Mouse (Mus musculus): Measurements from ENCODE around the gene Itgal. TPM values are rescaled to one million over a fixed set of nuclear protein-coding genes. Genes with fewer than 3 reads are reported as not detected.
A peak's percentile ranks its signal among the peaks of the same experiment; 100 is the strongest.
"Not testable (repeated sequence)": the region's sequence is repeated elsewhere in the genome, so short reads cannot be mapped to it uniquely, and the experiment has no call there.

Gene Itgal
- polyA plus RNA-seq, 2 experiments from 2014 or later = 169 to 297 TPM

DNA sequence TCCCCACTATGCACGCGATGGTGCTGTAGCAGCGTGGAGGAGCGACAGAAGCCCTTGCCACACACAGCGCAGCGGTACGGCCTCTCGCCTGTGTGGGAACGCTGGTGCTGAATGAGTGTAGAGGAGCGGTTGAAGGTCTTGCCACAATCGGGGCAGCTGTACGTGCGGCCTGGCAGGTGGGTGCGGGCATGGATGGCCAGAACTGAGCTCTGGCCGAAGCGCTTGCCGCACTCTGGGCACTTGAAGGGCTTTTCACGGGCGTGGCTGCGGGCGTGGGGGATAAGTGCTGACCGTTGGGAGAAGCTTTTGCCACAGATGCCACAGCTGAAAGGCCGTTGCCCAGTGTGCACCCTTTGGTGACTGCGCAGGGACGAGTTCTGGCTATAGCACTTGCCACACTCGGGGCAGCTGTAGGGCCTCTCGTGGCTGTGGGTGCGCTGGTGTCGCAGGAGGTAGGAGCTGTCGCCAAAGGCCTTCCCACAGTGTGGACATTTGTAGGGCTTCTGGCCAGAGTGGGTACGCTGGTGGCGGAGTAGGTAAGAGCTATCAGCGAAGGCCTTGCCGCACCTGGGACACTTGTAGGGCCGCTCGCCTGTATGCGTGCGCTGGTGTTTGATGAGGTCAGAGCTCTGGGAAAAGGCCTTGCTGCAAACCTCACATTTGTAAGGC, 47.4 kb downstream of the Itgal start:
- no peak for ATAC-seq

DNA sequence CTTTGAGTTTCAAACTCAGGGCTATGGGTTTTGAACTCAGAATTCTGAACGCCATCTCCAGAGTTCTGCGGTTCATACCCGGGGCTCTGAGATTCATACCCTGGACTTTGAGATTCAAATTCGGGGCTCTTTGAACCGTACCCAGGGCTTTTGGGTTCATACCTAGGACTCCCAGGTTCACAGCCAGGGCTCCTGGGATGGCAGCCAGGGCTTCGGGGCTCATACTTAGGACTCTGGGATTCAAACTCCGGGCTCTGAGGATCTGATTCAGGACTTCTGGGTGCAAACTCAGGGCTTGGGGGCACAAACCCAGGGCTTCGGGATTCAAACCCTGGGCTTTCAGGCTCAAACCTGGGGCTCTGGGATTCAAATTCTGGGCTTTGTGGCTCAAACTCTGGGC, 48.3 kb downstream of the Itgal start:
- ATAC-seq = no peak

DNA sequence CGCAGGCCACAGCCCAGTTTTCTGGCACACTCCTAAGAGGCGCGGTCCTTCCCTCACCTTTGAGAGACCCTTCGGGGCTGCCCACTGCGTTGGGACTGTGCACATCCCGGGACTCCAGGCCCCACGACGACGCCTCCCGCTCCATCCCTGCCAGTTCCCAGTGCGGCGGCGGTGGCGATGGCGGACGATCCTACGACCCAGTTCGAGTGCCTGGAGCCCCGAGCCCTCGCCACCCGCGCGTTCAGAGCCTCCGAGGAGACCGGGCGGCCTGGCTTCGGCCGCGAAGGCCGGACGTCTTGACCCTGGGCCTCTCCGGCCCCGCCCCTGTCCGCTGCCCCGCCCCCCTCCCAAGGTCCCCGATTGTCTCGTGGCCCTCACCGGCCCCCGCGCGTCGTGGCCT, 49.0 kb downstream of the Itgal start:
- ATAC-seq = no peak

DNA sequence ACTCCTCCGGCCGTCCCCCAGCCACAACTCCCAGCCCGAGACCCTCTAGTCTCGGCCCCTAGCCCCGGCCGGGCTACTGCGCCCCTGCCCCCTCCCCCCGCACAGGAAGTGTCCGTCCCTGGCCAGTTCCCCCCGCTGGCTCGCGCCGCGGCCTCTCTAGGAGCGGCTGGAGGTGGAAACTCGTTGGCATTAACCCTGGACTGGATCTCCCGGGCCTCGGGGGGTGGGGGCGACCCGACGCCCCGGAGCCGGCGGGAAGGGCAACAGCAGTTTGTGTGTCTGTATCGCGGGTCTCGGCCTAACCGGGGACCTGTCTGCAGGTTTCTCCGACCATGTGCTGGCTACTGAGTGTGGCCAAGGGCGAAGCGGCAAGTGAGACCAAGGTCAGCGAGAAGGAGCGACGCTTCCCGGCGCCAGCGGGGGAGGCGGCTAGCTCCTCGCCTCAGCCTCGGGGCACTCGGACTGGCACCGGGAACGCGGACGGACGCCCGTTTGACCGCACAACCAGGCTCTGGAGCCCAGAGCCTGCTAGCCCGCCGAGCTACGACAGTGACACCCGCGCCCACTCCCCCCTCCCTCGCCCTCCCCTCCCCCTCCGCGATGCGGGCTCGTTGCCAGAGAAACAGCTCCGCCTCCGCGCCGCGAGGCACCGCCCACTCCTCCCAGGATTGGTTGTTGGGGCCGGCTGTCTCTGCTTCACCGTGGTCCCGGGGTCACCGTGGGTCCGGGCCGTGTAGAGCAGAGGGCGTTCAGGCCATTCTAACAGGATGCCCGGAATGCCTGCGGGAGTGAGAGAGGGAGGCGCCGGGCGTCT, 49.7 kb downstream of the Itgal start, which contains the start of gene Zfp768:
Gene Zfp768 (minus strand): TSS at position 78 of the 814 bp plus-strand sequence.
- ATAC-seq = peak; percentile 83

DNA sequence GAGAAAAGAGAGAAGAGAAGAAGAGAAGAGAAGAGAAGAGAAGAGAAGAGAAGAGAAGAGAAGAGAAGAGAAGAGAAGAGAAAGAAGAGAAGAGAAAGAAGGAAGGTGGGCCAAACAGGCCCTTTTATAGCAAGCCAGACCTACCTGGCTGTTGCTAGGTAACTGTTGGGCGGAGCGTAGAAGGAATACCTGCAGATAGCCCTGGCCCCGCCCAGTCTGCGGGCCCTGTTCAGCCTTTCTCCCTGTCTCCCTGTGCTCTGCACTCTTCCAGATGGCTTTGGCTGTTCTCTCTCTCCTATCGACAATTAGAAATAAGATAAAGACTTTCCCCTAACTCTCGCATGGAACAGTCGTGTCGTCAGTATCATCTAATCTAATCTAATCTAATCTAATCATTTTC, 50.6 kb downstream of the Itgal start:
- ATAC-seq = no peak

DNA sequence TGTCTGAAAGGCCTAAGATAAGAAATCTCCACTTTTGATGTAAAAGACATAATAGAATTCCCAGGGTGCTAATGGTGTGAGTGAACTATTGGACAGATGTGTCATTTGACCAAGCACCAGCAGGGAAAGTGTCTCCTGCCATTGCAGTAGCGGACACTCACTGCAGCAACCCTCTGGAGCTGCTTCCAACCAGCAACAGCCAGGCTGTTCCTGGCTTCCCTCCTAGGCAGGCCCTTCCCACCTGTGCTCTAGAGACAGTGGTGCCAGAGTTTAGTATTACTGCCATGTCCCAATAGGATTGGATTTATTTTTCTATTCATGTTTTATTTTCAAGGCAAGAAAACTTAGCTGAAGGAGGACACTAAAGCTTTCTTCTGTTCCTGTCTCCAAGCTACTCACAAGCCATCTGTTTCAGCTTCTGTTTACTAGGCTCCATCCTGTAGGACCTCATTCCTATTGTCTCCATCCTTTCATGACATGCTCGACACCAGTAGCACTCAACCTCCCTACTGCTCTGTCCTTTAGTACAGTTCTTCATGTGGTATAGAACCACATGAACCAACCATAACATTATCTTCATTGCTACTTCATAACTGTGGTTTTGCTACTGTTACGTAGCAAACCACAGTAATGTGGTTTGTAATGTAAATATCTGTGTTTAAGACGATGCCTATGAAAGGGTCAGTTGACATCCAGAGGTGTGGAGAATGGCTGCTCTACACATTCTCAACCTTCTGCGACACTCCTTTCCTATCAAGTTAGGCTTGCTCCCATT, 55.4 kb downstream of the Itgal start:
- ATAC-seq = no peak

DNA sequence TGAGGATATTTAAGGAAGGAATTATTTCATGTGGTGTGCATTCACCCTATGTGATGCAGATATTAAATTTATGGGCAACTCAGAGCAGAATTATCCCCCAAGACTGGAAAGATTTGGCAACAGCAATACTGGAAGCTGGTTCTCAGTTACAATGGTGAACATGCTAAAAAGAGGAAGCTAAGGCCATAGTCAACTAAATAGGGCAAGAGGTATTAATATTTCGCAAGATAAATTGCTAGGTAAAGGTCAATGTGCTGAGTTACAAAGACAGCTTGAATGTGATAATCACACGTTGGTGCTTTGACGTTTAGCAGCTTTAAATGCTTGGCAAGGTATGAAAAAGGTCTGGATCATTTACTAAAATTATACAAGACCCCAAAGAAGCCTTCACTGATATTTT, 59.7 kb downstream of the Itgal start:
- no peak for ATAC-seq

DNA sequence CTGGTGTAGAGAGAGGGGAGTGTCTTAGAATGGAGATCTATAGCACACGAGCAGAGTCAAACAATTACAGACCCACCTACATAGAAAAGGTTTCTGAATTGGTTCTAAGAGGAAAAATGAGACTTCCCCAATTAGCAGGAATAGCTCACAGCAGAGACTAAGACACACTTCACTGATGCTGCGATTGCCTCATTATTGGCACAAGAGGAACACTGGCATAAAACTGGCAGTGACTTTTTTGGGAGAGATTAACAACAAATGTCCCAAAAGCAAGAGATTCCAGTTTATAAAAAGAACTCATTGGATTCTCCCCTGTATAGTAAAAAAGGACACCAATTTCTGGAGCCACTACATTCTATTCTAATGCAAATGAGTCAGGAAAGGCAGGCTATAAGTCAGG, 61.8 kb downstream of the Itgal start:
- ATAC-seq = no peak

DNA sequence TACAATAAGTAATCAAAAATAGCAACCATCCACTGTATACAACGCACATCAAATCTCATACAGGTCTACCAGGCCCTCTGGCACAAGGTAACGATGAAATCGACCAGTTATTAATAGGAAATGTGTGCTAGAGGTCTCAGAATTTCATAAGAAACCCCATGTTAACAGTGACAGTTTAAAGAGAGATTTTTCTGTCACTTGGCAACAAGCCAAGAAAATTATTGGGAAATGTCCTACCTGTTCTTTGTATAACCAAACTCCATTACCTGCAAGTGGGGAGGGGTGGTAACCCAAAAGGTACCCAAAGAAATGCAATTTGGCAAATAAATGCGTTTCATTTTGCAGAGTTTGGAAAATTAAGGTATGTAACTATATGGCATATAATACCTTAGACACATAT, 62.4 kb downstream of the Itgal start:
- ATAC-seq = no peak

DNA sequence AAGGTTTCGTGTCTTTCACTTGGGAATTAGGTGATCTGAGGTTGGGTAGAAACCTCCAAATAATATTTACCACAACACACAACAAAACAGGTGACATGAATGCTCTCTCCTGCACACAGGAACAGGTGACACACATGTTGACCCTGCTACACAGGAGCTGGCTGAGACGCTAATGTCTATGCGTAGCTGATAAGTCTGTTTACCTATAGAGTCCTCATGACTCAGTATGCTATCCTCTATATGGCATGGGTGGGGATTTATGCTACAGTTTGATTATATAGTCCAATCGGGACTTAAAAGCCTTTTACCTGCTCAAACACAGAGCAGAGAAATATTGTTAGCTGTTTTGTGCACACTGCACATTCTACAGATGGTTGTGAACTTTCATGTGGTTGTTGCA, 64.2 kb downstream of the Itgal start:
- ATAC-seq = no peak

DNA sequence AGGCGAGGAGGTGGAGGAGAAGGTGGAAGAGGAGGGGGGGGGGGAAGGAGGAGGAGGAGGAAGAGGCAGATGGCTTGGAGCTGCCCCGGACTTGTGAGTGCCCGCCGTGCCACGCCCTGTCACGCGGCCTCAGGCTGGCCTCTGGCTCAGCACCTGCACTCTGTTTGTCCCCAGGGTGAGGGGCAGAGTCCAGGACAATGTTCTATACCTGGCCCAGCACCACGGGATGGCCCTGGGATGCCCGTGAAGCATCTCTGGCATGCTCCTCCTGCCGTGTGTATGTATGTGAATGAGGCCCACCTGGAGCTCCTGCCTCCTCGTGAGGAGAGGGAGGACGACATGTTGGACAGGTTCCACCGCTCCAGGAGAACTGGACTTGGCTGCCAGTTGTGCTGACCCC, 65.4 kb downstream of the Itgal start:
- no peak for ATAC-seq

DNA sequence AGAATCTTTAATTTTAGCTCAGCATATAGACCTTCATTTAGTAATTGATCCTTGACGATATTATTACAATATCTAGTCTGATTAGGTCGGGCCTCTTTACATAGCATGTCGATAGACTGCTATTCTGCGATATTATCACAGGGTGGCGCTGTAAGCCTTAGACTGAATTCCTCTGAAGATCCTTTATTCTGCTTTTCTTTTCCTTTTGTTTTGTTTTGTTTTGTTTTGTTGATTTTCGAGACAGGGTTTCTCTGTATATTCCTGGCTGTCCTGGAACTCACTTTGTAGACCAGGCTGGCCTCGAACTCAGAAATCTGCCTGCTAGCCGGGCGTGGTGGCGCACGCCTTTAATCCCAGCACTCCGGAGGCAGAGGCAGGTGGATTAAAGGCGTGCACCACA, 66.4 kb downstream of the Itgal start:
- ATAC-seq = peak; percentile 62

DNA sequence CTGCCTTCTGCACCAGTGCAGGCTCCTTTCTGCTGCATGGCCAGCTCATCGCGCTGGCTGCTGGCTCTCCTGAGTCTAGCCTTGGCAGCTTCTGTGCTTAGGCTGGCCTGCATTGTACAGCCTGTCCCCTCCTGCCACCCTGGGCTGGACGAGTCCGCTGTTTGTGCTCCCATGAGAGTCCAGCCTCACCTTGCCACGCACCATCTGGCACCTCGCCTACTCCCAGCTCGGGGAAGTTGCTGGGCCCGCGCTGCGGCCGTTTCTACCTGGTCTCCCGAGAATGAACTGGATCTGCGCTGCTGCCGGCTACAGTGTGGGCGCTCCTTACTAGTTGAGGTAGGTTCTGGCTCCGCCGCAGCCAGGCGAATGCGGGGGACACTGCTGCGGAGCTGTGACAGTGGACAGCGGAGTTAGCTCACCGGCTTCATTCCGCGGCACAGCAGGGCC, 67.4 kb downstream of the Itgal start:
- ATAC-seq = no peak

DNA sequence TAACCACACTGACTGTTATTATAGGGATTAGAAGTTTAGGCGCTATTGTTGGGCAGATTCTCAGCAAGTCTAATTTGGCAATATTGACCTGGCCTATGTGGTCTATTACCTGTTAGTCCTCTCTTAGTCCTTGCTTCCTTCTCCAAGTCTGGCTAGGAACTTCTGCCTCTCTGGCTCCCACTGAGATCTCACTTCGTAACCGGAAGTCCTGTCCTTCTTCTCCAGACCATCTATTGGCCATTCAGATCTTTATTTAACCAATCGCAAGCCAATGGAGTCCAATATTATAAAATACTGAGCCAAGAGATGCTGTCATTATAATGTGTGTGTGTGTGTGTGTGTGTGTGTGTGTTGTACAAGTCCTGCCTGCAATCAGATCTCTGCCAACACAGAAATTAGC, 68.1 kb downstream of the Itgal start:
- no peak for ATAC-seq

DNA sequence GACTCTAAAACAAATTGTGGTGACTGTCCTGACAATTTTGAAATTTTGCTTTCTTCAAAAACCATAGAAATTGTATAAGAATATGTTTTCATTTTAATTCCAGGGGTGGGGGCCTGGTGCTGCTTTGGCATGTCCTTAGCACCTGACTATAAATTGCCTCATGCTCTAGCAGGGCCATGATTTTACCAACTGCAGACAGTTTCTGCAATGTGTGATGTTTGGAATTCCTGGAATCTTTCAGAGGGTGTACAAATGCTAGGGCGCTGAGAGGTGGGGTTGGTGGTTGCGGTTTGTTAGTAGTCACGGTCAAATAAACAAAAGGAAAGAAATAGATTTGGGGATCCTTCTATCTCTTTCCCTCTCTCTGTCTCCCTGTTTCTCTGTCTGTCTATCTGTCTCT, 70.2 kb downstream of the Itgal start:
- ATAC-seq = no peak

DNA sequence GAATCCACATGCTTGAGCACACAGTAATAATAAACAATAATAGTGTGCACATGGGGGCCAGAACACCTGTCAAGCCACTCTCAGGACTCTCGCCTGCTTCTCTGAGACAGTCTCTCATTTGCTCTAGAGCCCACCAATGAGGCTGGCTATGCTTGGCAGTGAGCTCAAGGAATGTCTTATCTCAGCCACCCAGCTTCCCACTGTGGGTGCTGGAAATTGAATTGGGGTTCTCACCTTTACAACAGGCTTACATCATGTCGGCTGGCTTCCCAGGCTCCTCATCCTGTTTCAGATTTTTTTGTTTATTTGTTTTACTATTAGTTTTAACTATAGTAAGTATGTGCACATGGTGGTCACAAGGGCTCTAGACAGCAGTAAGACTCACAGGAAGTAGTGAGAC, 75.2 kb downstream of the Itgal start:
- ATAC-seq = no peak

DNA sequence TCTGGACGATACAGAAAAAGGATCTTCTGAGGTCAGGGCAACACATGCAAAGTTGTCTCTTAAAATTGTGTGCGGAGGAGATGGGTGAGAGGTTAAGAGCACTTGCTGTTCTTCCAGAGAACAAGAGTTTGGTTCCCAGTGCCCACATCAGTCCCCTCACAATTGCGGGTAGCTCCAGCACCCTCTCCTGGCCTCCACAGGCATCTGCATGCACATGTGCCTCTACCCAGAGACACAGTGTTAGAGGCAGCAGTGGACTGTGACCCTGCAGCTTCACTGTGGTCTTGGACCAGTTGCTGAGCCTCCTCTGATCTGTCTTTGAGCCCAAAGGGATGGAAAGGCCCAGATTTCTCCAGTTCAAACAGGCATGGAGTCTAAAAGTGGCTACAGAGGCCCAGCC, 75.8 kb downstream of the Itgal start:
- not testable (repeated sequence) for ATAC-seq

DNA sequence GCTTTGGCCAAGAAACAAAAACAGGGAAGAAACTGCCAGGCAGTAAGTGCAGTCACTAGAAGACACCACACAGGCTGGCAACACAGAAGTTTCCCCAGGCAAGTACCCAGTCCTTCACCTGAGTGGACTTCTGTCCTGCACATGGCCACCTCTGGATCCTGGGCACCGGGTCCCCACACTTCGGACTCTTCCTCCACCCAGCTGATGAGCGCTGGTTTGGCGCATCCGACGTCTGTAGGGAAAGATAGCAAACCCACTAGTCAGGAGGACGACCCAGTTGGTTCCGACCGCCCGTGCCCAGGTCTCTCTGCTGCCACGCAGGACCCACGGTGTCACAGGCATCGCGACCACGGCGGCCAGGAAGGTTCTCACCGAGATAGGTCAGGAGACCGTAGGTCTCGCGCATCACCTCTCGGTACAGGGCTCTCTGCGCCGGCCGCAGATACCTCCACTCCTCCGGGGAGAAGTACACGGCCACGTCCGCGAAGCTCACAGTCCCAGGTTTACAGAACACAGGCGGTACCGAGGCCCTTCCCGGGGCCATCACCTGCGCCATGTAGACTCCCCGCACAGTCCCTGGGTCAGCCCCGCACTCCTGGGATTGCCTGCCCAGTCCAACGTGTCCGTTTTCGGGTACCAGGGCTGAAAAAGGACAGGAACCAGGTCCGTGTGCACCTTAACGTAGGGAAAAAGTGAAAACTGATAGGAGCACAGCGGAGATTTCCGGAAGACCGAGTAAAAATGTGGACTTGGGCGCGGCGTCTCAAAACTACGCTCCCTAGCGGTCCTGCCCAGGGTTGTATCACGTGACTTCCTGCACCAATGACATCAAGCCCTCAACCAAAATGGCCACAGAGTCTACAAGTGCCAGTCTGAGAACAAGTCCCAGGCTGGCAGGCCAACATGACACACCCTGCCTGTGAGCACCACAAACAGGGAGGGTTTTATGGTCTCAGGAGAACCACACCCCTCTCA, 79.5 kb downstream of the Itgal start, which contains the start of gene Zfp747:
Gene Zfp747 (minus strand): TSS at position 780 of the 975 bp plus-strand sequence.
- ATAC-seq = peak; percentile 98

DNA sequence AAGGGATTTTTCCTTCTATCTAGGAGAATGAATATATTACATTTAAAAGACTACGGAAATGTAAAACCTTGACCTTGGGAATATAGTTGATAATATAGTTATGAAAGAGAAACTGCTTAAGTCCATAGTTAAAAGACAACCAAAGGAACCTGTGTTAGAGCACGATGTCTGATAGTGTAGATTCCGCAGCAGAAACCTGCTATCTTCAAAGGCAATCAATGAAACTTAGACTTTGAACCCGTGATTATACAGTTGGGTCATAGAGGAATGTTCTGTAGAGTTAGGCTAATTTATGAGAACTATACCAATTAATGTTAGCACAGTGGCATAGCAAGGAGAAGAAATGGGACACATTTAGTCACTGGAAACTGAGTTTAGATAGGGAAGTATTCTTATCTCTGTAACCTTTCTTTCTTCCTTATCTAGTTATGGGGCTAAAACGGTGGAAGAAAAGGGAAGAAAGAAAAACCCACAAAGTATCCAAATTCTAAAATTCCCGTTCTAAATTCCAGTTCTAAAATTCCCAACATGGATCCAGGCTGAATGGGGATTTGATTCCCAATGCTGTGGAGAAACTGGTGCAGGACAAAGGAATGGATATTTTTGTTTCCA, 82.4 kb downstream of the Itgal start:
- no peak for ATAC-seq
